ENCODE assay signal across 8 mouse cellular contexts in the genomic region with DNA sequence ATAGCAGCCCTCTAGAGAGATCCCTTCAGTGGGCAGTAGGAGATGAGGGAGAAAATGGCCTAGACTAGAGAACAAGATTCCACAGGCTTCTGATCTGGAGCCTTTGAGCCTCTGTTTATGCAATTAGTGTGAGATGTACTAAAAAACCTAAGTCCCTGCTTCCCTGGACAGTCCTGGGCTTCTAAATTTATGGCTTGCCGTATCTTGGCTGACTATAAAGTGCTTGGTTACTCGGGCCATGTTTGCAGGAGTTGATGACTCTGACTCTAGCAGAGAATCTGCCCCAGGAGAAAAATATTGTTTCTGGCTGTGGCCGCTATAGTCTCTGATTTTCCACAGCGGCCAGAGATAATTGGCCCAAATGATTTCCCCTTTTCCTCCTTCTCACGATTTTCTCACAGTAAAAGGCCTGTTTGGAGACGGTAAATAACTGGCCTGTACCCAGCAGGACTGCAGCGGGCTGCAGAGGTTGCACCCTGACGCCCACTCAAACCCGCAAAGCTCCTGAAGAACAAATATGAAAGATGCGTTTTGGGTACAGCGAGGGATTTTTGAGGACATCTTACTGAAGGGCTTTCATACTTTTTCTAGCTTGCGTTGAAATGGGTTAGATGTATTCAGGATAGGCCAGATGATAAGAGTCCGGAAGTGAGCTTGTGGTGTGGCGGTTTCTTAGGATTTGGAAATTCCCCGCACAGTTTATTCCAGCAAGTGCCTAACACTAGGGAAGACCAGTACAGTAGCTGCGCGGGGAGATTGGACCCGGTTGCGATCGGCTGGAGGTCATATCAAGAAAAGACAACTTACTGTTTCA. TPM values are rescaled to one million over a fixed set of nuclear protein-coding genes. Genes with fewer than 3 reads are reported as not detected.
DNase-seq lines count a peak whose midpoint lies in the region; ATAC-seq and TF ChIP-seq lines count a peak whose summit lies in the region.

No protein-coding gene starts in this region.

- no peaks in the 10 kb centered on the region for H3K27me3 ChIP-seq in lung, embryonic 14.5 days (ENCODE audit: insufficient read depth, low read length)
- H3K27me3 ChIP-seq in forebrain, embryonic 13.5 days, result no peaks in the 10 kb centered on the region
- no peaks in the 10 kb centered on the region for H3K27me3 ChIP-seq in intestine, embryonic 16.5 days (replicated peaks; ENCODE audit: control insufficient read depth, insufficient read depth, low read length)
- H3K27me3 ChIP-seq in myocyte (ENCODE audit: control insufficient read depth, insufficient read depth, insufficient read length), result no peaks in the 10 kb centered on the region

- H3K9me3 ChIP-seq in lung, embryonic 14.5 days (ENCODE audit: low read depth, low read length), result no peaks in the 10 kb centered on the region
- no peaks in the 10 kb centered on the region for H3K9me3 ChIP-seq in forebrain, embryonic 13.5 days (replicated peaks)
- no peaks in the 10 kb centered on the region for H3K9me3 ChIP-seq in intestine, embryonic 16.5 days (ENCODE audit: control insufficient read depth, low read length)

- TF ChIP-seq POLR2A in myocyte (IDR thresholded peaks at IDR 0.05; ENCODE audit: insufficient read length, low read depth), result no peak

- no peak for TF ChIP-seq CTCF in lung, embryonic 14.5 days (IDR thresholded peaks at IDR 0.05; ENCODE audit: low read depth)

- H3K4me2 ChIP-seq in lung, embryonic 14.5 days, result peak overlapping the region; percentile 51
- H3K4me2 ChIP-seq in forebrain, embryonic 13.5 days, result peak overlapping the region; percentile 54
- H3K4me2 ChIP-seq in intestine, embryonic 16.5 days (ENCODE audit: low read depth, low read length), result peak overlapping the region; percentile 37
- H3K4me2 ChIP-seq in myocyte (ENCODE audit: low read depth), result peak overlapping the region; percentile 71

- H3K4me1 ChIP-seq in lung, embryonic 14.5 days (ENCODE audit: insufficient read depth), result no peaks in the 10 kb centered on the region
- H3K4me1 ChIP-seq in forebrain, embryonic 13.5 days, result no peaks in the 10 kb centered on the region
- H3K4me1 ChIP-seq in intestine, embryonic 16.5 days (ENCODE audit: control insufficient read depth, insufficient read depth, low read length), result no peaks in the 10 kb centered on the region

- H3K36me3 ChIP-seq in lung, embryonic 14.5 days (ENCODE audit: insufficient read depth), result no peaks in the 10 kb centered on the region
- H3K36me3 ChIP-seq in forebrain, embryonic 13.5 days (ENCODE audit: poor library complexity, severe bottlenecking), result no peaks in the 10 kb centered on the region
- no peaks in the 10 kb centered on the region for H3K36me3 ChIP-seq in intestine, embryonic 16.5 days (ENCODE audit: control insufficient read depth, insufficient read depth, low read length)
- no peaks in the 10 kb centered on the region for H3K36me3 ChIP-seq in myocyte (ENCODE audit: control insufficient read depth, insufficient read depth)

- no peak overlapping the region for H3K4me3 ChIP-seq in lung, embryonic 14.5 days (ENCODE audit: low read depth, low read length)
- H3K4me3 ChIP-seq in forebrain, embryonic 13.5 days, result peak overlapping the region; percentile 28
- H3K4me3 ChIP-seq in intestine, embryonic 16.5 days (ENCODE audit: low read length), result peak overlapping the region; percentile 16; the same call in 1 of the 2 replicates
- H3K4me3 ChIP-seq in myocyte, result no peak overlapping the region

- no peak overlapping the region for H3ac ChIP-seq in myocyte (ENCODE audit: control insufficient read depth, insufficient read length)

- no peak overlapping the region for H3K27ac ChIP-seq in lung, embryonic 14.5 days (ENCODE audit: low read depth)
- no peak overlapping the region for H3K27ac ChIP-seq in forebrain, embryonic 13.5 days
- H3K27ac ChIP-seq in intestine, embryonic 16.5 days (ENCODE audit: low read length), result no peak overlapping the region

- peak; percentile 7 for DNase-seq in lung, embryonic 14.5 days
- no peak for DNase-seq in lung, postnatal 14 days
- DNase-seq in urinary bladder, postnatal 4 days (ENCODE audit: low spot score in 2 of 2), result no peak
- no peak for DNase-seq in urinary bladder, adult 2 months (ENCODE audit: low spot score)

- H3K79me2 ChIP-seq in myocyte (ENCODE audit: control insufficient read depth, insufficient read depth), result no peaks in the 10 kb centered on the region

- WGBS in lung, embryonic 14.5 days, result 53% methylated on average over 20 of the region's 20 CpGs
- 64% methylated on average over 20 of the region's 20 CpGs for WGBS in forebrain, embryonic 13.5 days
- WGBS in intestine, embryonic 16.5 days, result 53% methylated on average over 20 of the region's 20 CpGs

- H3K9ac ChIP-seq in lung, embryonic 14.5 days, result no peak overlapping the region
- H3K9ac ChIP-seq in forebrain, embryonic 13.5 days, result no peak overlapping the region
- H3K9ac ChIP-seq in intestine, embryonic 16.5 days (ENCODE audit: low read depth, low read length), result no peak overlapping the region

- peak; percentile 60; the same call in 1 of the 2 replicates for ATAC-seq in lung, embryonic 14.5 days (ENCODE audit: insufficient read depth)
- ATAC-seq in forebrain, embryonic 13.5 days, result peak; percentile 72
- peak; percentile 26; the same call in 1 of the 2 replicates for ATAC-seq in intestine, embryonic 16.5 days
- no peak for ATAC-seq in cerebellum, adult (ENCODE audit: insufficient number of reproducible peaks, low FRiP score, low TSS enrichment)

TF ChIP-seq in myocyte, 11 proteins besides CTCF, POLR2A, EP300 and RAD21:
- TF ChIP-seq CEBPB (IDR thresholded peaks at IDR 0.05; ENCODE audit: insufficient read depth, poor library complexity, severe bottlenecking) (no peak), E2F4 (IDR thresholded peaks at IDR 0.05; ENCODE audit: insufficient read depth) (no peak), MYOG (IDR thresholded peaks at IDR 0.05; ENCODE audit: control insufficient read depth in 1 of 3, insufficient read depth in 1 of 3, insufficient read length in 2 of 3, low read depth in 2 of 3) (no peak), USF1 (IDR thresholded peaks at IDR 0.05; ENCODE audit: low read depth) (no peak), SRF (IDR thresholded peaks at IDR 0.05; ENCODE audit: control insufficient read depth, insufficient read length, low read depth) (no peak), TCF12 (IDR thresholded peaks at IDR 0.05; ENCODE audit: insufficient read depth, poor library complexity, severe bottlenecking) (no peak), POLR2AphosphoS2 (IDR thresholded peaks at IDR 0.05; ENCODE audit: insufficient read length, low read depth) (no peak), MYOD1 (IDR thresholded peaks at IDR 0.05; ENCODE audit: control insufficient read depth in 1 of 3, insufficient read length in 2 of 3, low read depth in 2 of 3) (no peak), MAX (IDR thresholded peaks at IDR 0.05; ENCODE audit: low read depth) (no peak), TCF3 (IDR thresholded peaks at IDR 0.05; ENCODE audit: insufficient read length, low read depth) (no peak), REST (IDR thresholded peaks at IDR 0.05; ENCODE audit: insufficient read depth, insufficient read length) (no peak)

RNA-seq across cellular contexts. Expression of a gene that starts 18.1 kb away (rescaled TPM):
- polyA plus RNA-seq in lung, embryonic 14.5 days (2014; fragmentation: Nextera tagmentation; extraction: Ambion mirVana), result 7.3 and 10.6 TPM in 2 replicates
- 19.2 and 21.3 TPM in 2 replicates for polyA plus RNA-seq in forebrain, embryonic 13.5 days (2015; fragmentation: Nextera tagmentation; extraction: Ambion mirVana)
- 9.4 and 9.7 TPM in 2 replicates for polyA plus RNA-seq in intestine, embryonic 16.5 days (2015; fragmentation: Nextera tagmentation; extraction: Ambion mirVana)
- polyA plus RNA-seq in myocyte (2012; fragmentation: generic; extraction: Trizol), result 3.0 TPM
- 2.4 and 3.5 TPM in 2 replicates for polyA plus RNA-seq in urinary bladder, adult 2 months (2012; rRNA removed)

Comparison
In these comparisons a context has a peak if more than half of its experiments do, and no peak if none do; other contexts are left out.
1. H3K4me3 ChIP-seq: peak in forebrain, embryonic 13.5 days (single experiment) and intestine, embryonic 16.5 days (single experiment); none in lung, embryonic 14.5 days (single experiment) and myocyte (single experiment).
2. Peak in every context shown above with its lines, with median percentiles within 50 percentile points of each other: H3K4me2 ChIP-seq.